Mouse (Mus musculus) induced T-regulatory cell, adult 2 months (primary cell): ENCODE results near the gene Zfp143.

ENCODE experiments used
- DNase-seq: peaks from one replicate; pipeline ENCODE4 v3.0.0-alpha.2; 2012; ENCODE audit warnings: low read depth

Gene Zfp143

DNA sequence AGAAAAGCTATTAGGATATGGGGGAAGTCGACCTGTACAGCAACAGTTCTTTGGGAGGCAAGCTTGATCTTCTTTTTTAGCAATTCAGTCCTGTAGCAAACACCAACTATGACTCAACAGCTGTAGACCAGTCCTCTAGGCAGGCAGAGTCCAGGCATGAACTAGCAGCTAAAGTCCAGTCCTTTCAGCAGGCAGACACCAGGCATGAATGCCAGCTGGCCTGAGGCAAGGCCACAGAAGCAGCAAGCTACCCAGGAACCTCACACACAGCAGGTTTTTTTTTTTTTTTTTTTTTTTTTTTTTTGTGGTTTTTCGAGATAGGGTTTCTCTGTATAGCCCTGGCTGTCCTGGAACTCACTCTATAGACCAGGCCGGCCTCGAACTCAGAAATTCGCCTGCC lies 73.0 kb downstream of the Zfp143 start:
- no peak for DNase-seq

DNA sequence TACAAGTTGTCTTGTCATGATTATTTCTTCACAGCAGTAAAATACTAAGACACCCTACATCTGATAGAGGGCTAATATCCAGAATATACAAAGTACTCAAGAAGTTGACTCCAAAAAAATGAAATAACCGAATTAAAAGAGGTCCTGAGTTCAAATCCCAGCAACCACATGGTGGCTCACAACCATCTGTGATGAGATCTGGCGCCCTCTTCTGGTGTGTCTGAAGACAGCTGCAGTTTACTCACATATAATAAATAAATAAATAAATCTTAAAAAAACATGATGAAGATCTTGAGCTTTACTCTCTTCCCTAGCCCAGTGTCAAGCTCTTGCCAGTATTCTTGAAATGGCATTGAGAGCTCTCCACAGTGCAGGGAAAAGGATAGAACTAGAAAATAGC lies 77.5 kb downstream of the Zfp143 start:
- DNase-seq, result no peak

DNA sequence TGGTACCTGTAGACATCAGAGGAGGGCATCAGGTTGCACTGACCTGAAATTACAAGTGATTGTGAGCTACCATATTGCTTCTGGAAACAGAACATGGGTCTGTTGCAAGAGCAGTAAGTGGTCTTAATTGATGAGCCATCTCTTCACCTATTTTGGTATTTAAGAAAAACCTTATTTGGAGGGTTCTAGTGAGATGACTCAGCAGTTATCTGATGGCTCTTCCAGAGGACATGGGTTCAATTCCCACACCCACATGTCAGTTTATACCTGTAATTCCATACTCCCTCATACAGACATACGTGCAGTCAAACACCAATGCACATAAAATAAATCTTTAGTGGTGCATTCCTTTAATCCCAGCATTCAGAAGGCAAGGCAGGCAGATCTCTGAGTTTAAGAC lies 82.8 kb downstream of the Zfp143 start:
- DNase-seq, result no peak
